ENCODE assay signal across 22 mouse cellular contexts in the genomic region with DNA sequence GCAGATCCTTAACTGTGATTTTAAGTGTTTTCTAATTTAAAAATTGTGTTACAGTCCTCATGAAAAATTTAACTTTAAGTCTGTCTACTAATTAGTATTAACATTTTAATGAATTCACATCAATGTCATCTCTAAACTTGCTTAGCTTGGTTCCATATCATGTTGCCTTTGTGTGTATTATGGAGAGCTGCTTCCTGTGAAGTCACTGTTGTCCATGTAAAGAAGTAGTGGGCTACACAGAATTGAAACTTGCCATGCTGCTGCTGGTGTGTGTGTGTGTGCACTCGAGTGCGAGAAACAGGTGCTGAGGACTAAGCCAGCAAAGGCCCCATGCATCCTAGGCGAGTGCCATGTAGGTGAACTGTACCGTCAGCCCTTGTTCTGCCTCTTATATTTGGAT. TPM values are rescaled to one million over a fixed set of nuclear protein-coding genes. Genes with fewer than 3 reads are reported as not detected.
DNase-seq lines count a peak whose midpoint lies in the region; ATAC-seq and TF ChIP-seq lines count a peak whose summit lies in the region.
"Had no signal": no experiment of that assay in that cellular context is flagged by ENCODE, and none has a peak within 500 bp of the region (broad histone marks: within the 10 kb centered on the region; RNA-seq: fewer than 3 reads in every experiment).

No protein-coding gene starts in this region.

- no peaks in the 10 kb centered on the region for H3K27me3 ChIP-seq in heart, embryonic 12.5 days (replicated peaks)
- H3K27me3 ChIP-seq in CH12.LX (replicated peaks) = no peaks in the 10 kb centered on the region
- H3K27me3 ChIP-seq in lung, postnatal 0 days (replicated peaks; ENCODE audit: insufficient read depth, low read length) = no peaks in the 10 kb centered on the region
- H3K27me3 ChIP-seq in intestine, embryonic 15.5 days (replicated peaks) = no peaks in the 10 kb centered on the region
- H3K27me3 ChIP-seq: embryonic facial prominence, embryonic 12.5 days had no signal

- WGBS in heart, embryonic 12.5 days = 95% methylated on average over 4 of the region's 4 CpGs
- WGBS in lung, postnatal 0 days = 95% methylated on average over 4 of the region's 4 CpGs
- WGBS in intestine, embryonic 15.5 days = 92% methylated on average over 4 of the region's 4 CpGs

- in situ Hi-C loops in CH12.LX (cut with MboI; ENCODE audit: low pct_ligation_motif_present, low pct_unique_long_range_greater_than_20kb, low sequenced_read_pairs) = loop anchor here (25.0 kb wide), 2 partner anchors 280 to 605 kb away; no protein-coding TSS in a partner anchor

- no peaks in the 10 kb centered on the region for H3K4me1 ChIP-seq in heart, embryonic 12.5 days (replicated peaks)
- peaks cover 2 to 25% of the 10 kb centered on the region in 2 experiments; a peak in 3 of 4 replicates for H3K4me1 ChIP-seq in CH12.LX (ENCODE audit: control insufficient read depth in 1 of 2, insufficient read depth in 2 of 2)
- no peaks in the 10 kb centered on the region for H3K4me1 ChIP-seq in lung, postnatal 0 days (ENCODE audit: insufficient read depth, low read depth, low read length)
- H3K4me1 ChIP-seq in intestine, embryonic 15.5 days (replicated peaks) = no peaks in the 10 kb centered on the region
- H3K4me1 ChIP-seq: embryonic facial prominence, embryonic 10.5 days; embryonic facial prominence, embryonic 12.5 days had no signal

- no peak overlapping the region for H3K27ac ChIP-seq in heart, embryonic 12.5 days (ENCODE audit: poor library complexity, severe bottlenecking)
- 0 out of 2 replicates have a peak overlapping the region, but pooled peaks have one; percentile 4 for H3K27ac ChIP-seq in CH12.LX (ENCODE audit: insufficient read depth, low read depth)
- no peak overlapping the region for H3K27ac ChIP-seq in lung, postnatal 0 days (ENCODE audit: low read length)
- H3K27ac ChIP-seq in intestine, embryonic 15.5 days = no peak overlapping the region
- H3K27ac ChIP-seq: embryonic facial prominence, embryonic 10.5 days; embryonic facial prominence, embryonic 12.5 days had no signal

- dilution Hi-C loops in CH12.LX (cut with MboI; ENCODE audit: extremely low pct_ligation_motif_present, extremely low pct_unique_long_range_greater_than_20kb, low sequenced_read_pairs) = no loop called here

- DNase-seq in heart, adult 11 months = peak; percentile 75
- DNase-seq in A20 (ENCODE audit: low read depth, low spot score) (peak; percentile 73), CH12.LX (ENCODE audit: extremely low read depth) (no peak)
- DNase-seq in lung, postnatal 0 days (ENCODE audit: low spot score) = no peak
- DNase-seq: adrenal gland, adult 2 months; adrenal gland, postnatal 10 days; adrenal gland, postnatal 25 days; B cell, adult 2 months; cerebellum, adult 11 months; cerebellum, adult 2 months; cerebellum, adult 9-10 months; cerebellum, postnatal 10 days; cerebellum, postnatal 25 days had no signal

- TF ChIP-seq POLR2A in CH12.LX (IDR thresholded peaks at IDR 0.05; ENCODE audit: low read depth, low read length) = no peak

- 0 out of 2 replicates have a peak, but pooled peaks have one; percentile 8 for TF ChIP-seq EP300 in CH12.LX (IDR thresholded peaks at IDR 0.05; ENCODE audit: low read length)
- no peak for TF ChIP-seq EP300 in lung, postnatal 0 days (IDR thresholded peaks at IDR 0.05)

- H3K4me2 ChIP-seq in heart, embryonic 12.5 days = no peak overlapping the region
- no peak overlapping the region for H3K4me2 ChIP-seq in CH12.LX (ENCODE audit: insufficient read depth, low read depth, poor library complexity, severe bottlenecking)
- no peak overlapping the region for H3K4me2 ChIP-seq in lung, postnatal 0 days (replicated peaks; ENCODE audit: low read depth, low read length)
- H3K4me2 ChIP-seq in intestine, embryonic 15.5 days (replicated peaks) = no peak overlapping the region
- H3K4me2 ChIP-seq: embryonic facial prominence, embryonic 12.5 days had no signal

- peaks cover 80% of the 10 kb centered on the region for H3K36me3 ChIP-seq in heart, embryonic 12.5 days
- peaks cover 44 to 80% of the 10 kb centered on the region in 2 experiments for H3K36me3 ChIP-seq in CH12.LX (replicated peaks in 1 of 2; ENCODE audit: control insufficient read depth in 1 of 2, insufficient read depth in 1 of 2, low read length in 1 of 2)
- peaks cover 30% of the 10 kb centered on the region for H3K36me3 ChIP-seq in lung, postnatal 0 days (ENCODE audit: insufficient read depth, low read length)
- peaks cover 22% of the 10 kb centered on the region for H3K36me3 ChIP-seq in intestine, embryonic 15.5 days

- H3K9me3 ChIP-seq in heart, embryonic 12.5 days (replicated peaks) = no peaks in the 10 kb centered on the region
- H3K9me3 ChIP-seq in CH12.LX (replicated peaks; ENCODE audit: low read length) = no peaks in the 10 kb centered on the region
- no peaks in the 10 kb centered on the region for H3K9me3 ChIP-seq in lung, postnatal 0 days (ENCODE audit: low read length)
- no peaks in the 10 kb centered on the region for H3K9me3 ChIP-seq in intestine, embryonic 15.5 days
- H3K9me3 ChIP-seq: embryonic facial prominence, embryonic 10.5 days; embryonic facial prominence, embryonic 12.5 days had no signal

- H3K4me3 ChIP-seq in heart, embryonic 12.5 days = no peak overlapping the region
- H3K4me3 ChIP-seq in CH12.LX (replicated peaks in 1 of 3; ENCODE audit: low read depth in 2 of 3, low read length in 2 of 3, poor library complexity in 1 of 3) = no peak overlapping the region
- no peak overlapping the region for H3K4me3 ChIP-seq in lung, postnatal 0 days (ENCODE audit: low read depth, low read length)
- H3K4me3 ChIP-seq in intestine, embryonic 15.5 days (replicated peaks) = no peak overlapping the region
- H3K4me3 ChIP-seq: embryonic facial prominence, embryonic 10.5 days; embryonic facial prominence, embryonic 12.5 days had no signal

- H3K9ac ChIP-seq in heart, embryonic 12.5 days = no peak overlapping the region
- no peak overlapping the region for H3K9ac ChIP-seq in CH12.LX (ENCODE audit: insufficient read depth, low read depth)
- H3K9ac ChIP-seq in lung, postnatal 0 days (replicated peaks; ENCODE audit: low read depth) = no peak overlapping the region
- H3K9ac ChIP-seq in intestine, embryonic 15.5 days = no peak overlapping the region
- H3K9ac ChIP-seq: embryonic facial prominence, embryonic 12.5 days had no signal

- ATAC-seq in heart, embryonic 12.5 days (ENCODE audit: insufficient number of reproducible peaks, low FRiP score) = no peak
- no peak for ATAC-seq in lung, postnatal 0 days
- no peak for ATAC-seq in intestine, embryonic 15.5 days
- ATAC-seq: CD4-positive, CD25-positive, alpha-beta regulatory T cell, adult 4 months; forebrain, embryonic 14.5 days; forebrain, embryonic 16.5 days had no signal

- no peak for TF ChIP-seq CTCF in CH12.LX (conservative IDR thresholded peaks at IDR 0.05 in 1 of 2, IDR thresholded peaks at IDR 0.05 in 1 of 2; ENCODE audit: low read depth in 2 of 2, low read length in 2 of 2)
- TF ChIP-seq CTCF in lung, postnatal 0 days (IDR thresholded peaks at IDR 0.05) = no peak

- no peaks in the 10 kb centered on the region for H3K79me2 ChIP-seq in CH12.LX (replicated peaks; ENCODE audit: control insufficient read depth, extremely low read depth, insufficient read depth, poor library complexity, severe bottlenecking)

- TF ChIP-seq RAD21 in CH12.LX (IDR thresholded peaks at IDR 0.05; ENCODE audit: low read depth, low read length) = no peak

TF ChIP-seq in CH12.LX, 34 proteins besides CTCF, POLR2A, EP300 and RAD21:
- no peak for TF ChIP-seq SIN3A (IDR thresholded peaks at IDR 0.05; ENCODE audit: low read length)
- peak; percentile 52 for TF ChIP-seq MYC (IDR thresholded peaks at IDR 0.05; ENCODE audit: low read depth, low read length)

RNA-seq across cellular contexts. Expression of a gene that starts 19.9 kb away (rescaled TPM):
- 98.9 and 99.1 TPM in 2 replicates for polyA plus RNA-seq in heart, embryonic 12.5 days (2016; fragmentation: Nextera tagmentation; extraction: Ambion mirVana)
- total RNA-seq in CH12.LX (2012; rRNA removed) (91.9 and 103 TPM in 2 replicates), CH12.LX (2014; rRNA removed) (114 and 141 TPM in 2 replicates)
- polyA plus RNA-seq in CH12.LX (2012; ENCODE audit: insufficient read length, low read depth) = 118 and 153 TPM in 2 replicates
- 96.8 and 104 TPM in 2 replicates for polyA plus RNA-seq in lung, postnatal 0 days (2015; fragmentation: Nextera tagmentation; extraction: Ambion mirVana)
- 105 and 113 TPM in 2 replicates for polyA plus RNA-seq in intestine, embryonic 15.5 days (2015; fragmentation: Nextera tagmentation; extraction: Ambion mirVana)

RNA-seq across cellular contexts. Expression of a gene that starts 54.6 kb away (rescaled TPM):
- 0.85 and 1.3 TPM in 2 replicates for polyA plus RNA-seq in heart, embryonic 12.5 days (2016; fragmentation: Nextera tagmentation; extraction: Ambion mirVana)
- total RNA-seq in CH12.LX (2012; rRNA removed) = not detected in 2 replicates
- not detected in 2 replicates for total RNA-seq in CH12.LX (2014; rRNA removed)
- not detected in 2 replicates for polyA plus RNA-seq in CH12.LX (2012; ENCODE audit: insufficient read length, low read depth)
- 0.23 and 0.26 TPM in 2 replicates for polyA plus RNA-seq in lung, postnatal 0 days (2015; fragmentation: Nextera tagmentation; extraction: Ambion mirVana)
- 0.25 and 0.38 TPM in 2 replicates for polyA plus RNA-seq in intestine, embryonic 15.5 days (2015; fragmentation: Nextera tagmentation; extraction: Ambion mirVana)
- total RNA-seq: ES-E14, MEL had no signal
- polyA plus RNA-seq: adrenal gland, adult 2 months; CD4-positive, CD25-positive, alpha-beta regulatory T cell, adult 4 months had no signal

Comparison
In these comparisons a context has a peak if more than half of its experiments do, and no peak if none do; other contexts are left out.
1. DNase-seq: peak in heart, adult 11 months (single experiment) and A20 (single experiment); none in CH12.LX (single experiment) and lung, postnatal 0 days (single experiment).